Mouse (Mus musculus) small intestine, adult 2 months (tissue): ENCODE results near the gene Adamtsl4. TPM values are rescaled to one million over a fixed set of nuclear protein-coding genes. Genes with fewer than 3 reads are reported as not detected.
"Not testable (repeated sequence)": the region's sequence is repeated elsewhere in the genome, so short reads cannot be mapped to it uniquely, and the experiment has no call there.

Source experiments
- H3K27ac ChIP-seq: fragments of 200-500 bp; 2 replicates; pipeline ENCODE4 v1.5.1; 2012; ENCODE audit warnings: low read depth, low read length, control low read depth, inconsistent platforms; ENCODE audit not compliant: insufficient read depth
- H3K27me3 ChIP-seq: fragments of 200-500 bp; 2 replicates; pipeline ENCODE4 v1.6.1; 2012; ENCODE audit warnings: mild to moderate bottlenecking, moderate library complexity, low read length, inconsistent platforms; ENCODE audit not compliant: control insufficient read depth, insufficient read depth
- H3K36me3 ChIP-seq: fragments of 200-500 bp; 2 replicates; pipeline ENCODE4 v1.6.1; 2012; ENCODE audit warnings: mild to moderate bottlenecking, low read length, control low read depth, inconsistent platforms; ENCODE audit not compliant: control insufficient read depth, insufficient read depth
- H3K4me1 ChIP-seq: fragments of 200-500 bp; 2 replicates; pipeline ENCODE4 v1.6.1; 2012; ENCODE audit warnings: low read length, inconsistent platforms, mixed read lengths; ENCODE audit not compliant: control insufficient read depth, insufficient read depth, insufficient read length
- H3K4me3 ChIP-seq: fragments of 200-500 bp; 2 replicates; pipeline ENCODE4 v1.5.1; 2012; ENCODE audit warnings: low read depth, mild to moderate bottlenecking, control low read depth, inconsistent platforms, low read length, moderate library complexity
- CTCF ChIP-seq: fragments of 200-500 bp; IDR thresholded peaks from 2 replicates; pipeline ENCODE4 v1.5.1; 2012; ENCODE audit warnings: low read depth, mild to moderate bottlenecking, control low read depth, inconsistent platforms, low read length, moderate library complexity, mixed read lengths; ENCODE audit not compliant: insufficient replicate concordance, insufficient read length; ENCODE audit errors: extremely low read depth
- POLR2A ChIP-seq: fragments of 200-500 bp; IDR thresholded peaks from 2 replicates; pipeline ENCODE4 v1.6.1; 2012; ENCODE audit warnings: low read depth, mild to moderate bottlenecking, control low read depth, inconsistent platforms, low read length, moderate library complexity
- WGBS: fragments of 180-500 bp; shearing (Covaris S2); methylation state at CpG from one replicate; pipeline ENCODE4 v1.1.7; 2018; 5-methylcytosine and 5-hydroxymethylcytosine counted together
- polyA plus RNA-seq: library from polyadenylated mRNA; depleted of rRNA; stranded (reverse); fragments of >200 nt; gene quantifications from 2 replicates; pipeline ENCODE4 v1.2.3, GENCODE M21; 2012

Adamtsl4 gene
- polyA plus RNA-seq, 1 experiment: 8.2 TPM

DNA sequence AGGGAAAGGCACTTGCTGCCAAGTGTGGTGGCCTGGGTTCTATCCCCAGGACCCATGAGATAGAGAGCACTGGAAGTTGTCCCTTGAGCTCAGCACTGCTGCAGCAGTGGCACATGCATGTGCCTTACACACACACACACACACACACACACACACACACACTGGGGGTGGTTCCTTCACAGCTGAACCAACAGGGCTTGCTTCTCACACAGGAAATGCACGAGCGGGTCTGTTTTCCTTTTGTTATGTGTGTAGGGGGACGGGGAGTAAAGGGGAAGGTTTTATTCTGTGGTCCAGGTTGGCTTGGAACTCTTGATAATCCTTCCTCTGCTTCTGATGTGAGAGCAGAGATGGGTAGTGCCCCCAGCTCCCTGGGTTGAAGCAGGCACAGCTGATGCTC, 15.3 kb downstream of the Adamtsl4 start:
- TF ChIP-seq CTCF (no peak), POLR2A (no peak)
- no peak overlapping the region for H3K4me3 ChIP-seq
- peak overlapping the region; percentile 98 for H3K27ac ChIP-seq
- H3K27me3 ChIP-seq: no peaks in the 10 kb centered on the region
- 27% methylated on average over 3 of the region's 3 CpGs for WGBS
- peaks cover 64% of the 10 kb centered on the region for H3K4me1 ChIP-seq
- H3K36me3 ChIP-seq: no peaks in the 10 kb centered on the region

GRCm38 (mm10) chr3:95671201-95671600, 16.5 kb downstream of the Adamtsl4 start:
- Histone ChIP-seq H3K27ac (peak overlapping the region; percentile 98), H3K27me3 (no peaks in the 10 kb centered on the region), H3K4me1 (peaks cover 59% of the 10 kb centered on the region), H3K36me3 (0 out of 2 replicates have a peak, but pooled peaks cover 2% of the 10 kb centered on the region), H3K4me3 (no peak overlapping the region)
- 39% methylated on average over 5 of the region's 5 CpGs for WGBS
- TF ChIP-seq CTCF (no peak), POLR2A (no peak)

DNA sequence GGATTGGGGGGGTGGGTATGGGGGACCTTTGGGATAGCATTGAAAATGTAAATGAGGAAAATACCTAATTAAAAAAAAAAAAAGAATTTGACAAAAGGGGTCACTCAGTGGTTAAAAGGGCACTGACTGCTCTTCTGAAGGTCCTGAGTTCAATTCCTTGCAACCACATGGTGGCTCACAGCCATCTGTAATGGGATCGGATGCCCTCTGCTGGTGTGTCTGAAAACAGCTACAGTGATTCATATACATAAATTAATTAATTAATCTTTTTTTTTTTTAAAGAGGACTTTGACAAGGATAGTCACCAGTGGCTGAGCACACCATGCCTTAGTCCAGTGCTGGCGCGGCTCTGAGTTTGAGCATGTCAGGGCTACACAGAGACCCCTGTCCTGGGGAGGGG, 17.3 kb downstream of the Adamtsl4 start:
- H3K36me3 ChIP-seq, H3K27ac ChIP-seq, H3K27me3 ChIP-seq, H3K4me3 ChIP-seq: not testable (repeated sequence)
- 88% methylated on average over 3 of the region's 3 CpGs for WGBS
- peaks cover 55% of the 10 kb centered on the region for H3K4me1 ChIP-seq

DNA sequence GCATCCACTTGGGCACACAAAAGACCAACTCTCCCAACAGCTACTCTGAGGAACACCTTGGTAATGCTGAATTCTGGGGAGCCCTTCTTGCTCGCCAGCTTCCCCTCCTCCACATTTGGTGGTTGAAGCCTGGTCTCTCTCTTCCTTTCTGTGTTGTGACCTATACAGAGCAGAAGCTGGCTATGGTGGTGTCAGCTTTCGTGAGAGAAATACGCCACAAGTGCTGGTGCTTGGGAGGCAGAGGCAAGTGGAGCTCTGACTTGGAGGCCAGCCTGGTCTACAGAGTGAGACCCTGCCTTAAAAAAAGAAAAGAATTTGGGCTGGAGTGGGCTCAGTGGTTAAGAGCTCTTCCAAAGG, 18.4 kb downstream of the Adamtsl4 start:
- Histone ChIP-seq H3K36me3 (peaks cover 12% of the 10 kb centered on the region), H3K27ac (peak overlapping the region; percentile 94), H3K27me3 (no peaks in the 10 kb centered on the region), H3K4me3 (no peak overlapping the region), H3K4me1 (peaks cover 55% of the 10 kb centered on the region)
- 85% methylated on average over 3 of the region's 3 CpGs for WGBS
- TF ChIP-seq CTCF (no peak), POLR2A (no peak)

GRCm38 (mm10) chr3:95668589-95669308, 19.0 kb downstream of the Adamtsl4 start:
- H3K27me3 ChIP-seq: no peaks in the 10 kb centered on the region
- no peak overlapping the region for H3K4me3 ChIP-seq
- peak overlapping the region; percentile 94 for H3K27ac ChIP-seq
- H3K36me3 ChIP-seq: peaks cover 16% of the 10 kb centered on the region
- peaks cover 57% of the 10 kb centered on the region for H3K4me1 ChIP-seq
- TF ChIP-seq POLR2A (no peak), CTCF (no peak)
- WGBS: 28% methylated on average over 7 of the region's 7 CpGs

DNA sequence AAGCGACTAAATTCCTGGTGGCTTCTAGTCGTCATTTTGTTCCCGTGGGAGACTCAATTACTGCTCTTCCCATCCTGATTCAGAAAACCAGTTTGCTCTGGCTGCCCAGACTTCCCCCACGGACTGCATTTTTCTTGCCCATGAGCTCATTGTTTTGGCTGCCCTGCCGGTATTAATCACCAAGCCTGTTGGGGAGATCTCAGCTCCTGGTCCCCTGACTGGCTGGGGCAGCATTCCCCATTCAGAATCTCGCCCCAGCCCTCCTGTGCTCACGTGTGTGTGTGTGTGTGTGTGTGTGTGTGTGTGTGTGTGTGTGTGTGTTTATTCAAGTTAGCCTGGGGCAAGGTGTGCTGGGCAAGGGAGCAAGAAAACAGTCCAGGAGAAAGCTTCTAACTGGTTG, 19.7 kb downstream of the Adamtsl4 start:
- no peak for TF ChIP-seq POLR2A
- no peak for TF ChIP-seq CTCF
- H3K4me3 ChIP-seq: no peak overlapping the region
- WGBS: 12% methylated on average over 7 of the region's 7 CpGs
- peaks cover 57% of the 10 kb centered on the region for H3K4me1 ChIP-seq
- H3K36me3 ChIP-seq: peaks cover 22% of the 10 kb centered on the region
- H3K27ac ChIP-seq: peak overlapping the region; percentile 94
- no peaks in the 10 kb centered on the region for H3K27me3 ChIP-seq

DNA sequence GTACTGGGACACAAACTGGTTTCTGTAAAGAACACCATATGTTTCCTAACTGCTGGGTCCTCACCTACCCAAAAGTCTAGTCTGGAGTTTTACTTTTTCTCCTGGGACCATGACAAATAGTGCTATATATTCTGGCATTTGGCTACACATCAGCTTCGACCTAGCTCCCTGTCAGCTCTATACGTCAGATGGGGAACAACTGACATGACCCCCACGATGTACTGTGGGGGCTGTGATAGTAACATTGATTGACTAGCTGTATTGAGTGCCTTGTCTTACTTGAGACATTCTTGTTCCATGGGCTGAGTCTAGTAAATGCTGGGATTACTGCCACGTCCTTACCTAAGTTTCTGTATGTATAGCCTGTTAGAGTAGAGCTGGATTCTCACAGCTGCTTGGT, 20.2 kb downstream of the Adamtsl4 start:
- peak overlapping the region; percentile 94 for H3K27ac ChIP-seq
- H3K4me1 ChIP-seq: peaks cover 57% of the 10 kb centered on the region
- peaks cover 27% of the 10 kb centered on the region for H3K36me3 ChIP-seq
- no peaks in the 10 kb centered on the region for H3K27me3 ChIP-seq
- TF ChIP-seq POLR2A (no peak), CTCF (no peak)
- no peak overlapping the region for H3K4me3 ChIP-seq
- 40% methylated on average over 4 of the region's 4 CpGs for WGBS
